In the genomic region with DNA sequence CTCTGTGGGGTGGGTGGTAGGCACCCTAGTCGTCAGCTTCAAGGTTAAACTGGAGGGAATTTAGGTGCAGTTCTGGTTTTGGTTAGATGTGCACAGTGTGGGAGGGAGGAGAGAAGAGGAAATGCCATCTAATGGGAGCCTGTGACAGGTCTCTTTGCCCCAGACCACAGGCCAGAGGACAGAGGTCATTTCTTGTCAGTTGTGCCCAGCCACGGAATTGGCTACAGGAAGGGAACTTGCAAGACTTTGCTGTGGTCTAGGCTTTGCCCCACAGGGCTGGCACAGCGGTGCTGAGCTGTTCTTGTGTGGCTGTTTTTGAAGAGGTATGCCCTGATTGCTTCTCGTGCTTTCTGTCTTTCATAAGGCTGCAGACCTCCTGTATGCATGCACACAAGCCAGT, we compare ENCODE assay signal across 12 mouse cellular contexts. TPM values are rescaled to one million over a fixed set of nuclear protein-coding genes. Genes with fewer than 3 reads are reported as not detected.
A peak's percentile ranks its signal among the peaks of the same experiment; 100 is the strongest.
DNase-seq lines count a peak whose midpoint lies in the region; ATAC-seq and TF ChIP-seq lines count a peak whose summit lies in the region.
"Had no signal": no experiment of that assay in that cellular context is flagged by ENCODE, and none has a peak within 500 bp of the region (broad histone marks: within the 10 kb centered on the region; RNA-seq: fewer than 3 reads in every experiment).

No protein-coding gene starts in this region.

- peaks cover 4% of the 10 kb centered on the region; the same call in 1 of the 2 replicates for H3K9me3 ChIP-seq in megakaryocyte, embryonic 14.5 days
- H3K9me3 ChIP-seq: intestine, embryonic 15.5 days had no signal

- intact Hi-C loops in left cerebral cortex, postnatal 14 days (cut with DNase I), result no loop called here

- no peak for DNase-seq in thymus, adult 2 months
- no peak for DNase-seq in thymus, postnatal 0 days (ENCODE audit: low spot score)
- no peak for DNase-seq in urinary bladder, postnatal 10 days (ENCODE audit: low spot score)
- no peak for DNase-seq in left cerebral cortex, postnatal 14 days (ENCODE audit: low spot score in 2 of 2)
- DNase-seq: heart, adult 11 months; lung, adult 18-20 months; thymus, adult 18-20 months had no signal

- peak; percentile 76 to 84 for ATAC-seq in hematopoietic stem cell, adult 5-6 weeks (replicated peaks in 1 of 2; ENCODE audit: insufficient read depth in 1 of 2, low FRiP score in 2 of 2, low TSS enrichment in 1 of 2, low read depth in 1 of 2, poor library complexity in 2 of 2, severe bottlenecking in 2 of 2)
- ATAC-seq in activated CD4-positive, CD25-positive, alpha-beta regulatory T cell, adult 4 months, result no peak
- ATAC-seq: intestine, embryonic 15.5 days had no signal

- 0 out of 2 replicates have a peak overlapping the region, but pooled peaks have one; percentile 17 for H3K27ac ChIP-seq in thymus, adult 2 months (ENCODE audit: control insufficient read depth, insufficient read depth, low read length)
- H3K27ac ChIP-seq: intestine, embryonic 15.5 days had no signal

- no peak for TF ChIP-seq CTCF in thymus, adult 2 months (IDR thresholded peaks at IDR 0.05; ENCODE audit: borderline replicate concordance, control insufficient read depth, extremely low read depth, insufficient read depth, low read length, poor library complexity)

- H3K4me1 ChIP-seq in thymus, adult 2 months (replicated peaks; ENCODE audit: control insufficient read depth, insufficient read depth, low read length), result peaks cover 7% of the 10 kb centered on the region
- H3K4me1 ChIP-seq in megakaryocyte, embryonic 14.5 days, result peaks cover 73% of the 10 kb centered on the region

- no peak for TF ChIP-seq POLR2A in thymus, adult 2 months (IDR thresholded peaks at IDR 0.05; ENCODE audit: control insufficient read depth, extremely low read depth, insufficient read depth, low read length, poor library complexity)

- no peaks in the 10 kb centered on the region for H3K27me3 ChIP-seq in thymus, adult 2 months (ENCODE audit: control insufficient read depth, insufficient read depth, low read length)
- no peaks in the 10 kb centered on the region for H3K27me3 ChIP-seq in megakaryocyte, embryonic 14.5 days (replicated peaks)
- H3K27me3 ChIP-seq: intestine, embryonic 15.5 days had no signal

- 9% methylated on average over 4 of the region's 4 CpGs for whole genome bisulfite sequencing in thymus, adult 2 months

- no peaks in the 10 kb centered on the region for H3K36me3 ChIP-seq in thymus, adult 2 months (ENCODE audit: control insufficient read depth, insufficient read depth, low read length)
- peaks cover 52% of the 10 kb centered on the region for H3K36me3 ChIP-seq in megakaryocyte, embryonic 14.5 days (replicated peaks; ENCODE audit: low read length)
- H3K36me3 ChIP-seq: intestine, embryonic 15.5 days had no signal

- H3K4me3 ChIP-seq in thymus, adult 2 months (ENCODE audit: control insufficient read depth, insufficient read depth, low read length), result no peak overlapping the region
- H3K4me3 ChIP-seq in megakaryocyte, embryonic 14.5 days (replicated peaks), result peak overlapping the region; percentile 53
- H3K4me3 ChIP-seq: intestine, embryonic 15.5 days; myocyte had no signal

RNA-seq across cellular contexts. Expression of gene Eipr1, which starts 48.8 kb away (rescaled TPM):
- polyA plus RNA-seq in thymus, adult 2 months (2012; rRNA removed), result 54.0 and 66.8 TPM in 2 replicates
- polyA plus RNA-seq in thymus, postnatal 0 days (2015; fragmentation: Nextera tagmentation; extraction: Ambion mirVana), result 50.3 and 57.0 TPM in 2 replicates
- 18.7 and 25.6 TPM in 2 replicates for total RNA-seq in hematopoietic stem cell, adult 5-6 weeks (2017)
- polyA plus RNA-seq in megakaryocyte, embryonic 14.5 days (2012; ENCODE audit: insufficient read depth, low replicate concordance), result 33.6 and 41.1 TPM in 2 replicates
- polyA plus RNA-seq in activated CD4-positive, CD25-positive, alpha-beta regulatory T cell, adult 4 months (2017; shearing (Covaris generic)), result 10 to 100 TPM; 30.1 to 43.8 TPM
- 10 to 100 TPM; 59.7 to 60.1 TPM for total RNA-seq in left cerebral cortex, postnatal 14 days (2021)

RNA-seq across cellular contexts. Expression of gene Trappc12, which starts 50.2 kb away (rescaled TPM):
- polyA plus RNA-seq in thymus, adult 2 months (2012; rRNA removed), result 33.4 and 47.2 TPM in 2 replicates
- 38.6 and 40.0 TPM in 2 replicates for polyA plus RNA-seq in thymus, postnatal 0 days (2015; fragmentation: Nextera tagmentation; extraction: Ambion mirVana)
- total RNA-seq in hematopoietic stem cell, adult 5-6 weeks (2017), result 51.4 and 57.8 TPM in 2 replicates
- polyA plus RNA-seq in megakaryocyte, embryonic 14.5 days (2012; ENCODE audit: insufficient read depth, low replicate concordance), result 4.9 and 7.8 TPM in 2 replicates
- 10 to 100 TPM; 31.6 to 46.1 TPM for polyA plus RNA-seq in activated CD4-positive, CD25-positive, alpha-beta regulatory T cell, adult 4 months (2017; shearing (Covaris generic))
- total RNA-seq in left cerebral cortex, postnatal 14 days (2021), result 10 to 100 TPM; 53.6 to 57.0 TPM
